Mouse (Mus musculus) erythroblast, embryonic 14.5 days (primary cell): ENCODE results near the gene Shb. TPM values are rescaled to one million over a fixed set of nuclear protein-coding genes. Genes with fewer than 3 reads are reported as not detected.

Source experiments
- H3K27me3 ChIP-seq: 2 replicates; pipeline ENCODE4 v1.6.1; 2012; ENCODE audit warnings: inconsistent platforms; ENCODE audit not compliant: control insufficient read depth
- H3K36me3 ChIP-seq: 2 replicates; pipeline ENCODE4 v1.6.1; 2012; ENCODE audit warnings: mild to moderate bottlenecking, inconsistent platforms; ENCODE audit not compliant: control insufficient read depth
- H3K4me1 ChIP-seq: 2 replicates; pipeline ENCODE4 v1.6.1; 2012; ENCODE audit warnings: inconsistent platforms; ENCODE audit not compliant: control insufficient read depth
- H3K4me3 ChIP-seq: replicated peaks from 2 replicates; pipeline ENCODE3; 2012; ENCODE audit warnings: moderate library complexity, mild to moderate bottlenecking, inconsistent platforms
- H3K9me3 ChIP-seq: 2 replicates; pipeline ENCODE4 v1.6.1; 2012; ENCODE audit warnings: low read length, inconsistent platforms, mixed read lengths; ENCODE audit not compliant: control insufficient read depth
- GATA1 ChIP-seq: IDR thresholded peaks from 2 replicates; pipeline ENCODE4 v1.6.1; 2012; ENCODE audit warnings: low read length, inconsistent platforms, mixed read lengths
- TAL1 ChIP-seq: IDR thresholded peaks from 3 replicates; pipeline ENCODE4 v1.6.1; 2012; ENCODE audit warnings: low read length, inconsistent platforms, mixed read lengths
- polyA plus RNA-seq: library from polyadenylated mRNA; stranded (reverse); fragments of >175 nt; gene quantifications from 2 replicates; pipeline ENCODE4 v1.2.3, GENCODE M21; 2012

The Shb gene
- polyA plus RNA-seq, 1 experiment, result 15.2 TPM

DNA sequence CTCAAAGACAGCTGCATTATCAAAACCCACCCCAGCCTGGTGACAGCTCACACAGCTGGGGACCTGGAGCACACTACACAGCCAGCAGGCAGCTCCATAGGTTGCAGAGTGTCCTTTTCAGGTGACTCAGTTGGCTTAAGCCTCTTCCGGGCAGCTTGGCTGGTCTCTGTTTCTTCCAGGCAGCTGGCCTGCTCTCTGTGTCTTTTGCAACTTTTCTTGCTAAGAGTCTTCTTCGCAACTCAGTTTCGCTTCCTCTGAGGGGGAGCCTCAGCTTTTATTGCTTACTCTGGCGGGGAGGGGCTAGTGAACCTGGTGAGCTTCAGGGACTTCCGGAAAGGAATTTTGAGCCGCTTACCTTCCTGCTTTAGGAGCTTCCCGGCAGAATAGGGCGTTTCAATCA is 13.6 kb upstream of the Shb start:
- no peaks in the 10 kb centered on the region for H3K4me1 ChIP-seq
- H3K27me3 ChIP-seq, result no peaks in the 10 kb centered on the region; the same call in 1 of the 2 replicates
- H3K4me3 ChIP-seq, result no peak overlapping the region
- TF ChIP-seq GATA1 (no peak), TAL1 (no peak)
- no peaks in the 10 kb centered on the region for H3K36me3 ChIP-seq
- H3K9me3 ChIP-seq, result no peaks in the 10 kb centered on the region

DNA sequence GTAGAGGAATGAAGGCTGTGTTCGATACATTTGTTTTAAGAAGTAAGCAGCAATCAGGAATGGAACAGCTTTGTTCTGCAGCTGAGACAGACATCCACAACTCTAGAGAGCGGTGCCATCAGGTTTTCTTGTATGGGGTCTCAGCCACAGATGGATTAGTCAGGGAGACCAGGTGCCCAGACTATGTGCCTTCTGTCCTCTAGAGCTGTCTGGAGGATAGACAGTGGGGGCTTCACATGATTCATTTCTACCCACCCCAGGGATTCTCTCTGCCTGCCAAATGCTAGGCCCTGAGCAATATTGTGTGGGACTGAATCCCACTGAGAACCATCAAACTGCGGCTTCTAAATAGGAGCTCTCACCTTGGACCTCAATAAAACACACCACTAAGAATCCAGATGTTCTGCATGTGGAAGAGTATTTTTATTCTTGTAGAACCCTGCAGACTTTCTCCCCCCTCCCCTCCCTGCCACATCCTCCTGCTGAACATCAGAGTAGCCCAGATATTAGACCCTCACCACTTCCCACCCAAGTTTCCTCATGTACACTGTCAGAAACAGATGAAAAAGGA is 11.3 kb upstream of the Shb start:
- no peaks in the 10 kb centered on the region for H3K36me3 ChIP-seq
- TF ChIP-seq TAL1 (no peak), GATA1 (no peak)
- no peaks in the 10 kb centered on the region; the same call in 1 of the 2 replicates for H3K27me3 ChIP-seq

DNA sequence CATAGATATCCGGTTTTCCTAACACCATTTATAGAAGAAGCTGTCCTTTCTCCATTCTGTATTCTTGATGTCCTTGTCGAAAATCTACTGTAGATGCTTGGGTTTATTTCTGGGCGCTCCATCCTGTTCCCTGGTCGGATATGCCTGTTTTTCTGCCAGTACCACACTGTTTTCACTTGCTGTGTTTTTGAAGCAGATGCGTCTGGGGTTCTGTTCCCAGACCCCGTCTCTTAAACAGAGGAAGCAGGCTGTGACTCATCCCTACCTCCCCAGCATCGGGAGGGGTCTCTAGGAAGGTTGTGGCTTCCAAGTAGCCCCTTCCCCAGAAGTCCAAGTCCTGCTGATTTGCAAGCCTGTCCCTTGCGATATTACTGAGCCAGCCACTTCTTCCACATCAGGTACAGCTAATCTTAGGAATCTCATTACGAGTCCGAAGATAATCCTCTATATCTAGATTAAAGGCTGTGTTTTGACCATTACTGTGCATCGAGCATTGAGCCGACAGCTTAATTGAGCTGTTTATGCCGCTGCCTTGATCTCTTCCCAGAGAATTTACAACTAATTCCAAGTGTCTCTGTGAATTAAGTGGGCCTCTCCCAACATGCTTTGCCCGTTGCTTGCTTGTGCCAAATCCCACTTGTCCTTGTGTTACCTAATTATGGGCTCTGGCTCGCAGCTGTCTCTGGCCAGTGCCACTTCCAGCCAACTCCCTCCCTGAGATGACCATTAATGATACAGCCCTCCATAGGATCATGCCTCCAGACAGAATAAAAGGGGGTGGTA is 8.1 kb upstream of the Shb start:
- H3K27me3 ChIP-seq, result peaks cover 10% of the 10 kb centered on the region
- TF ChIP-seq GATA1 (no peak), TAL1 (no peak)
- H3K4me3 ChIP-seq, result no peak overlapping the region
- H3K9me3 ChIP-seq, result no peaks in the 10 kb centered on the region
- H3K36me3 ChIP-seq, result no peaks in the 10 kb centered on the region
- H3K4me1 ChIP-seq, result no peaks in the 10 kb centered on the region

More for the DNA sequence above, 11.3 kb upstream of the Shb start:
- Histone ChIP-seq H3K4me1 (no peaks in the 10 kb centered on the region), H3K9me3 (no peaks in the 10 kb centered on the region), H3K4me3 (no peak overlapping the region)

DNA sequence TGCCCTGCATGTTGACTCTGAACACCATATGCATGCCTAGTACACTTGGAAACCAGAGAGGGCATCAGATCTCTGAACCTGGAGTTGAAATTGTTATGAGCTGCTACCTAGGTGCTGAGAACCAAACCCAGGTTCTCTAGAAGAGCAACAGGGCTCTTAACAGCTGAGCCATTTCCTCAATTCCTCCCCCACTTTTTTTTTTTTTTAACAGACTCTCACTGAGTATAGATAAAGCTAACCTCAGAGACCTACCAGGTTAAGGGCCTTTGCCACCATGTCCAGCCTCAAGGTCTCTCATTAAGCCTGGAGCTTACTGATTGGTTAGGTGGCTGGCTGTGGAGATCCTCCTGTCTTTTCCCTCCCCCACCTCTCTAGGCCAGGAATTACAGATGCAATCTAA is 6.9 kb upstream of the Shb start:
- Histone ChIP-seq H3K36me3 (no peaks in the 10 kb centered on the region), H3K4me1 (no peaks in the 10 kb centered on the region), H3K4me3 (no peak overlapping the region), H3K9me3 (no peaks in the 10 kb centered on the region), H3K27me3 (peaks cover 13% of the 10 kb centered on the region)
- TF ChIP-seq TAL1 (no peak), GATA1 (no peak)

DNA sequence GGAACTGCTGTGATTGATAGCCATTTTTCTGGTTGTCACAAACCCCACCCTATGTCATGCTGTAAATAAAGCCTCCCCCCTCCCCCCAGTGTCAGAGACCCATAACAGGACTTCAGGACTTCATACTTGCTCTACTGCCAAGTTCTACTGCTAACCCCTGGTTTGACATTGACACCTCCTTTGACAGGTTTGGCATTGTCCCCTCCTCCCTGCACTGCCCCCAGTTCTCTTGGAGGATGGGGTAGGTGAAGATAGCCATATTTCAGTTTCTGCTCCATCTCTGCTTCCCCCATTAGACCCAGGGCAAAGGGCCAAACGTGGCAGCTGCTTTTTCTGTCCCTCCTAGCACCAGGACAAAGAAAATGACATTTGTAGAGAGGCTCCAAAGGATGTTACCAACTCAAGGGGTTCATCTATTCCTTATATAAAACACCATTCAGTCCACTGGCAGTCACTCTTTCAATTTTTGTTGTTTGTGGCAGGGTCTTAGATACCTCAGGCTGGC is 1.2 kb upstream of the Shb start:
- Histone ChIP-seq H3K36me3 (peaks cover under 1% of the 10 kb centered on the region), H3K4me3 (no peak overlapping the region), H3K9me3 (no peaks in the 10 kb centered on the region), H3K4me1 (peaks cover 37% of the 10 kb centered on the region), H3K27me3 (peaks cover 34% of the 10 kb centered on the region)
- TF ChIP-seq TAL1 (no peak), GATA1 (no peak)

DNA sequence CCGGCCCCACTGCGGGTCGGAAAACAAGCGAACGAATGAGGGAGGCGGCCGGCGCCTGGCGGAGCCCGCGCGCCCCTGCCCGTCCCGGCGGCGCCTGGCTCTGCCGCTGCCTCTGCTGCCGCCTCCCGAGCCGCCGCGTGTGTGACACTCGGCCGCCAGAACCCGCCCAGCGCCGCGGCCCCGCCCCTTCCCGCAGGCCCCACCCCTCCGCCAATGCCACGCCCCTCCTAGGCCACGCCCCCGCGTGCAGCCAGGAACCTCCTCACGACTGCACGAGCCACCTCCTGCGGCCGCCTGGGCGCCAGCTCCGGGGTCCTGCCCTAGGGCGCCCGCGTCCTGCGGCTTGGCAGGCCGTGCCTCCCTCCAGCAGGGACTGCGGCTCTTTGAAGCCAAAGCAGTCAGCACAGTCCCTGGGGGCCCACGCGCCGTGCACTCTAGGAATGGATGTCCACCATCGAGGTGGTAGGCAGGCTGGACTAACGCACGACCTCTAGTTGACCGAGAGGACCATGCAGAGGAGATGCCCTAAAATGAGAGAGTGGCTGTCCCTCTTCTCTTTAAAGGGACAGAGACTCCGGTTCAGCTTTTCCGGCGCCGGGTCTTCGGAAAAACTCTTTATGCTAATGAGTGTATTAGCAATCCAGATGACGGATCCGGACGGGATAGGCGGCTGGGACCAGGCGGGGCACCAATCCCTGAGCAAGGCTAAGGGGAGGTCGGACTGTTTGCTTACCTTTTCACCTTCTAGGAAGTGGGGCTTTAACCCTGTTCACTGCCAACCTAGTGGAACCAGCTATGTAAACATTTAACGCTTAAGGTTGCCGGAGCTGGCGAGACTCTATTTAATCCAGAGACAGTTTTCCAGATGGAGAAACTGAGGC is 1.4 kb downstream of the Shb start:
- TF ChIP-seq TAL1 (no peak), GATA1 (no peak)
- Histone ChIP-seq H3K4me3 (peak overlapping the region; percentile 96), H3K27me3 (peaks cover 29% of the 10 kb centered on the region), H3K36me3 (peaks cover 27% of the 10 kb centered on the region), H3K4me1 (peaks cover 63% of the 10 kb centered on the region), H3K9me3 (no peaks in the 10 kb centered on the region)

DNA sequence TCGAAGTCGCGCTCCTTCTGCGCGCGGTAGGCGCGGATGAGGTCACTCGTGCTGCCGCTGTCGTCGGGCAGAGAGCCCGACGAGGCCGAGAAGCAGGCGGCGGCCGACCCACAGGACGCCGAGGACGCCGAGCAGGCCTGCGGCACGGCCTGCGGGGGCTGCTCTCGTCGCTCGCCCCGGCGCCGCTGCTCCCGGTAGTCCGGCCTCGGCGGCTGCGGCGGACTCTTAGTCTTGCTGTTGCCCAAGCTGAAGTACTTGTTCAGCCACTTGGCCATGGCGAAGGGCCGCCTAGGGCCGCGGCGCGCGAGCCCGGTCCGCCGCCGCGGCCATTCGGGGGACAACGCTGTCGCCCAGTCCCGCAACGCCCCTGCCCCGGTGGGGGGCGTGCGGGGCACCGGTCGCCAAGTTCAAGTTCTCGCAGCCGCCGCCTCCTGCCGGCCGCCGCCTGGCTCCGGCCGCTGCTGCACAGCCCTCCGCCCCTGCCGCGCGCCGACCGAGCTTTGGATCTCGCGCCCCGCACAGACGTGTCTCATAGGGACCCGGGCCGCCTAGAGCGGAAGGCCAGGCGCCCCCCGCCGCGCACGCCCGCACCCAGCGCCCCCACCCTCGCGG is 2.2 kb downstream of the Shb start:
- Histone ChIP-seq H3K36me3 (peaks cover 35% of the 10 kb centered on the region), H3K4me3 (peak overlapping the region; percentile 96), H3K9me3 (no peaks in the 10 kb centered on the region), H3K27me3 (peaks cover 29% of the 10 kb centered on the region), H3K4me1 (peaks cover 71% of the 10 kb centered on the region)
- TF ChIP-seq TAL1 (no peak), GATA1 (no peak)

DNA sequence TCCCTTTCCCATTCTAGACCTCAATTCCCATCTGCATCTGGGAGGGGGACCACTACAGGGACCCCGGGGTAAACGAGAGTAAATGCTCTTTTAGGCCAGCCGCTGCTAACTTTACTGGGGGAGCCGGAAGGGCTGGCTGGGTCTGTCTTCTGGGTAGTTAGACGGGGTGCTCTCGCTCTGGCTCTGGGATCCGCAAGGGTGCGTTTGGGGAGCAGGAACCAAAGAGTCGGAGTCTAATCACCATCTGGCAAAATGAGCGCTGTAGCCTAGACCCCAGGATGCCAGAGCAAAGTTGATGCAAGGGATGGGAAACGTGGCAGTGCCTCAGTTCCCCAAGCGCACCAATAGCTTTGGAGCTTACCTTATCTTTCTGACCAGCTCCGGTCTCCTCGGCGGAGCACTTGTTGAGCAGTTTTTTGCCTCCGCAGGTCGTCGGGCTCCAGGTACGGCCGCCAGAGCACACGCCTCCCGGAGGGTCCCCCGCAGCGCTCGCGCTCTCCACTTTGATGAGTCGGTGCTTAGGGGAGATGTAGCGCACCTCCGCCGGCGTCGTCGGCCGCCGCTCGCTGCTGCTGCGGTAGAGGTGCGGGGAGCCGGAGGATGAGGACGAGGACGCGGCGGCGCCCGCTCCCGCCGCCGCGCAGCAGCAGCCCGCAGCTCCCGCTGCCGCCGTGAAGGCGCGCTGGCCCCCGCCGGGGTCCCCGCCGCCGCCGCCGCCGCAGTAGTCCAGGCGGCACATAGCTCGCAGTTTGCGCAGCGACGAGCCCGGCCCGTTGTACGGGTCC is 2.9 kb downstream of the Shb start:
- H3K4me3 ChIP-seq, result peak overlapping the region; percentile 96
- H3K27me3 ChIP-seq, result peaks cover 27% of the 10 kb centered on the region
- peak; percentile 61 for TF ChIP-seq GATA1
- peak; percentile 33; the same call in 1 of the 3 replicates for TF ChIP-seq TAL1
- peaks cover 39% of the 10 kb centered on the region for H3K36me3 ChIP-seq
- peaks cover 75% of the 10 kb centered on the region for H3K4me1 ChIP-seq
- H3K9me3 ChIP-seq, result no peaks in the 10 kb centered on the region
